Mouse (Mus musculus) heart, embryonic 13.5 days (tissue): ENCODE measurements around the gene Galnt13. TPM values are rescaled to one million over a fixed set of nuclear protein-coding genes. Genes with fewer than 3 reads are reported as not detected.

Experiments
- ATAC-seq: fragments of 200-750 bp; cut with Nextera tagmentation; 2 replicates; pipeline ENCODE4 v1.8.0; 2017; ENCODE audit warnings: moderate TSS enrichment; ENCODE audit not compliant: insufficient number of reproducible peaks, low FRiP score, low TSS enrichment; ENCODE audit errors: extremely low read depth
- H3K27ac ChIP-seq: fragments of 300-500 bp; sonication (generic); replicated peaks from 2 replicates; pipeline ENCODE4 v1.5.1; 2015; ENCODE audit warnings: moderate library complexity, mild to moderate bottlenecking, inconsistent platforms
- H3K27me3 ChIP-seq: fragments of 300-500 bp; sonication (generic); replicated peaks from 2 replicates; pipeline ENCODE4 v1.6.1; 2015; ENCODE audit warnings: mild to moderate bottlenecking, inconsistent platforms
- H3K36me3 ChIP-seq: fragments of 300-500 bp; sonication (generic); 2 replicates; pipeline ENCODE4 v1.6.1; 2015; ENCODE audit warnings: mild to moderate bottlenecking, inconsistent platforms
- H3K4me1 ChIP-seq: fragments of 300-500 bp; sonication (generic); 2 replicates; pipeline ENCODE4 v1.6.1; 2015; ENCODE audit warnings: inconsistent platforms
- H3K4me2 ChIP-seq: fragments of 300-500 bp; sonication (generic); 2 replicates; pipeline ENCODE4 v1.6.1; 2015; ENCODE audit warnings: inconsistent platforms, mild to moderate bottlenecking, moderate library complexity
- H3K4me3 ChIP-seq: fragments of 300-500 bp; sonication (generic); 2 replicates; pipeline ENCODE4 v1.5.1; 2015; ENCODE audit warnings: moderate library complexity, mild to moderate bottlenecking, inconsistent platforms
- H3K9ac ChIP-seq: fragments of 300-500 bp; sonication (generic); 2 replicates; pipeline ENCODE4 v1.6.1; 2015; ENCODE audit warnings: inconsistent platforms, mild to moderate bottlenecking, moderate library complexity
- H3K9me3 ChIP-seq: fragments of 300-500 bp; sonication (generic); 2 replicates; pipeline ENCODE4 v1.6.1; 2016; ENCODE audit warnings: inconsistent platforms
- WGBS: fragments of 180-500 bp; shearing (Covaris S2); methylation state at CpG from one replicate; pipeline ENCODE4 v1.1.7; 2015; ENCODE audit warnings: mixed read lengths; 5-methylcytosine and 5-hydroxymethylcytosine counted together
- polyA plus RNA-seq: library from polyadenylated mRNA; unstranded; fragments of >200 nt; fragmentation: Nextera tagmentation; extraction: Ambion mirVana; gene quantifications from 2 replicates; pipeline ENCODE4 v1.2.1, GENCODE M21; 2015

The Galnt13 gene
- polyA plus RNA-seq: not detected in 2 replicates

DNA sequence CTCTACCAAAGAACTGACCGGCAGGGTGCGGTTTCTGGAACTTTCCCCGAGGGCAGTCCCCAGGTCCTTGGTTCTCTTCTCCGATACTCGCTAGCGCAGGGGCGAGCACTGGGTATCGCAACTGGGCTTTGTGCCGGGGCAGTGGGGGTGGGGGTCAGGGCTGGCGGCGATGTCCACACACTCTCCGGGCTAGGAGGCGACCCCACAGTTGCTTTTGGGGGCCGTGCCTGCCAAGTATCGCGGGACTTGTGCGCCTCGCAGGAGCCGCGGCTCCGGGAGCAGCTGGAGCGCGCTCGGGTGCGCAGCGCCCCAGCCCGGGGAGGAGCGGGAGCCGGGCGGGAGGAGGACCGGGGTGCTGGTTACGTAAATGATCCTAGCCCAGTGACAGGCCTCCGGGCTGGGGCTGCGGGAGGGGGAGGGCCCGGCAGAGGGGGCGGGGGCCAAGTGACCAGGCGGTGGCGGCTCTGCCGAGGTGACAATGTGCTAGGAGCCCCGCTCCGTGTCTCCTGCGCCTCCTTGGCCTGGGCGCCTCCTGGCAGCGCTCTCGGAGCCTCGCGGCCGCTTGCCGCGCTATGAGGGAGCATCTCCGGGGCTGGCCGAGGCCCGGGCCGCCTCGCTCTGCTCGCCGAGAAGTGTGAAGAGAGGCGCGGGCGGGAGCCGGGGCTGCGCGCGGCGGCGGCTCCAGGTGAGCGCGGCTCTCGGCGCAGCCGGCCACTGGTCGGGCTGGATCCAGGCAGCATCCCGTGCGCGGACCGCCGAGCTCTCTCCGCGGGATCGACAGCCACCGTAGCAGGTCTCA lies at the start of gene Galnt13:
Gene Galnt13, plus strand, starts transcription at position 381 of the 799 bp plus-strand sequence.
- ATAC-seq: peak; percentile 49; the same call in 1 of the 2 replicates
- H3K27ac ChIP-seq: no peak within 1 kb of the TSS
- H3K9me3 ChIP-seq: no peaks in the 10 kb centered on the region
- H3K9ac ChIP-seq: peak within 1 kb of the TSS; percentile 40; the same call in 1 of the 2 replicates
- peaks cover 58% of the 10 kb centered on the region for H3K27me3 ChIP-seq
- peaks cover 12% of the 10 kb centered on the region; the same call in 1 of the 2 replicates for H3K4me1 ChIP-seq
- no peaks in the 10 kb centered on the region for H3K36me3 ChIP-seq
- under 1% methylated on average over 79 of the region's 81 CpGs for whole genome bisulfite sequencing
- peak within 1 kb of the TSS; percentile 56 for H3K4me3 ChIP-seq
- H3K4me2 ChIP-seq: peak within 1 kb of the TSS; percentile 84

DNA sequence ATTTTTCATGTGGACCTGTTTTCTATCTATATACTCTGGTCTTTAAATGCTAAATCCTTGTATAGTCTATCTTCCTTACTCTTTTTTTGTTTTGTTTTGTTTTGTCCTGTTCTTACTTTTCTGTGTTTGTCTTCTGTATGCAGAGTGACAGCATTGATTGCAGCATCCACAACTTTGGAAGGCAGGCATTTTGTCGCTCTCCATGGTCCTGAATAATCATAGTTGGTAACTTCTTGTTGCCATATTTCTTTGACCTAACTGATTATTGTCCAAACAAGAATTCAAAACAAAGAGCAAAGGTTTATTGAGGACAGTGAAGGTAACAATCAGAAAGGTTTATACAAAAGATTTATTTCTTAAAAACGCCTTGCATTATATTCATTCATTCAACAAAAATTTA lies 5.1 kb upstream of the Galnt13 start:
- no peak overlapping the region for H3K4me2 ChIP-seq

DNA sequence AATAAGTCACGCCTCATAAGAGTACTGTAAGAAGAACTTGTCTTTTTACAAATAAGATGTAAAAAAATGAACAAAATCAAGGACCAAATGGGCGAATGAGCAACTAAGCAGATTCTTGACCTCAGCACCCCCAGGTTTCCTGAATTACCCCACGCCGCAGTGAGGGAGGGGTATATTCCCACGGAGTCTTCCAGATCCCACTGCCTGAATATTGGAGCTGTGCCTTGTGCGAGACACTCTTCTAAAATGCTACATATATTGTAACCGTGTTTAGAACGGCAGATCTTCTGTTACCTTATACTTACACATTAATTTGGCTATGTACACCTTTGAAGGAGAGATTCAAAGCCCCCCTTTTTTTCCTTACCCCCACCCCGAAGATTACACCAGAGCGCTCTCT lies 737 bp upstream of the Galnt13 start:
- no peaks in the 10 kb centered on the region for H3K36me3 ChIP-seq
- H3K27ac ChIP-seq: no peak overlapping the region
- H3K9ac ChIP-seq: no peak overlapping the region
- ATAC-seq: no peak
- 44% methylated on average over 10 of the region's 10 CpGs for WGBS
- peaks cover 12% of the 10 kb centered on the region; the same call in 1 of the 2 replicates for H3K4me1 ChIP-seq
- peak overlapping the region; percentile 56; the same call in 1 of the 2 replicates for H3K4me3 ChIP-seq
- peaks cover 58% of the 10 kb centered on the region for H3K27me3 ChIP-seq
- H3K4me2 ChIP-seq: peak overlapping the region; percentile 84
- H3K9me3 ChIP-seq: no peaks in the 10 kb centered on the region

More for the DNA sequence above, 5.1 kb upstream of the Galnt13 start:
- Histone ChIP-seq H3K27ac (no peak overlapping the region), H3K27me3 (peaks cover 20% of the 10 kb centered on the region), H3K4me1 (0 out of 2 replicates have a peak, but pooled peaks cover under 1% of the 10 kb centered on the region), H3K36me3 (no peaks in the 10 kb centered on the region), H3K9me3 (no peaks in the 10 kb centered on the region), H3K9ac (no peak overlapping the region), H3K4me3 (no peak overlapping the region)
- WGBS: 34% methylated on average over 2 of the region's 2 CpGs
- ATAC-seq: no peak

DNA sequence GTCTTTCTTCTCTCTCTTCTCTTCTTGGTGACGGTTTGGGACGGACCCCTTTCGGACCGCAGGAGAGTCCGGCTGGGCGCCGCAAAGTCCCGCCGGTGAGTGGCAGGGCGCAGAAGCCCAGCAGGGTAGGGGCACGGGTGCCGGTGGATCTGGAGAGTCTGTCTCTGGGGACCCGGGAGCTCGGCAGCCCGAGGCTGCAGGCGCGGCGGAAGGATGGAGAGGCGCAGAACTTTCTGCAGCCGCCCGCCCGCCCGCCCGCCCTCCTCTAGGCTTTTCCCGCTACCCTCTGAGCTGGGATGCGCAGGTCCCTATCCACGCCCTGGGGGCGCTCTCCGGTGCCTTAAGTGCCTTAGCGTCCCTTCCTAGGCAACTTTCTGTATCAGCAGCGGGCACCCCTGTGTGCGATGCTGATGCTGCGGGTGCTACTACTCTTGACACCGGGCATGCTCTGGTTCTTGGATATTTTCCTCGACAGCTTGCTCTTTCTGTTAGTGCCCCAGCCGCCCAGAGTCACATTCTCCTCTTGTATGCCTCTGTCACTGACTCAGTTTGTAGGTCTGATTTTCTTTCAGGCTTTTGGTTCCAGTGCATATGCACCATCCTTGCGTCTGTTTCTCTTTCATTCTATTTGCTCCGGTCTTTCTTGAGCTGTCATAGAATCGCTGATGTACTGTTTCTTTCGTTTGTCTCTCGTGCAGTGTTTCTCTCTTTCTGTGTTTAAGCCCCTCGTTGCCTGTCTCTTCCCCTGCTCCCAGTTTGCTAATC lies 801 bp downstream of the Galnt13 start:
- Histone ChIP-seq H3K36me3 (no peaks in the 10 kb centered on the region), H3K9ac (no peak overlapping the region), H3K27me3 (peaks cover 58% of the 10 kb centered on the region), H3K4me2 (peak overlapping the region; percentile 84), H3K9me3 (no peaks in the 10 kb centered on the region), H3K4me3 (peak overlapping the region; percentile 56), H3K4me1 (peaks cover 12% of the 10 kb centered on the region; the same call in 1 of the 2 replicates), H3K27ac (no peak overlapping the region)
- no peak for ATAC-seq
- 2% methylated on average over 36 of the region's 42 CpGs for WGBS

DNA sequence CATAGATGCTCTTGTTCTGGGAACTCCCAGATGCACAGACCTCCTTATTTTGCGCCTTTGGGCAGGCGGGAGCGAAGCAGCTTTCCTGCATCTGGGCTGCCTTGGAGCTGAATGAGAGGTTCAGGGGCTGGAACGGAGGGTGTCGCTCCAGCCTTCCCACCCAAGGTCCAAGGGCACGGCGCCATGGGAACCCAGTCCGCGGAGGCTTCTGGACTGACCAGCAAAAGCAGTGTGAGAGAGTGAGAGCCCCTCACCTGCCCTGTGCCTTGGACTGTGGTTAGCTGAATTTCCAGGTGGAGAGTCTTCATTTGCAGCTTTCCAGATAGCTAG lies 1.3 kb downstream of the Galnt13 start:
- Histone ChIP-seq H3K27me3 (peaks cover 58% of the 10 kb centered on the region), H3K4me1 (peaks cover 12% of the 10 kb centered on the region; the same call in 1 of the 2 replicates), H3K27ac (no peak overlapping the region), H3K9me3 (no peaks in the 10 kb centered on the region), H3K36me3 (no peaks in the 10 kb centered on the region), H3K4me2 (peak overlapping the region; percentile 84), H3K4me3 (peak overlapping the region; percentile 56), H3K9ac (no peak overlapping the region)
- WGBS: 7% methylated on average over 9 of the region's 9 CpGs
- no peak for ATAC-seq

DNA sequence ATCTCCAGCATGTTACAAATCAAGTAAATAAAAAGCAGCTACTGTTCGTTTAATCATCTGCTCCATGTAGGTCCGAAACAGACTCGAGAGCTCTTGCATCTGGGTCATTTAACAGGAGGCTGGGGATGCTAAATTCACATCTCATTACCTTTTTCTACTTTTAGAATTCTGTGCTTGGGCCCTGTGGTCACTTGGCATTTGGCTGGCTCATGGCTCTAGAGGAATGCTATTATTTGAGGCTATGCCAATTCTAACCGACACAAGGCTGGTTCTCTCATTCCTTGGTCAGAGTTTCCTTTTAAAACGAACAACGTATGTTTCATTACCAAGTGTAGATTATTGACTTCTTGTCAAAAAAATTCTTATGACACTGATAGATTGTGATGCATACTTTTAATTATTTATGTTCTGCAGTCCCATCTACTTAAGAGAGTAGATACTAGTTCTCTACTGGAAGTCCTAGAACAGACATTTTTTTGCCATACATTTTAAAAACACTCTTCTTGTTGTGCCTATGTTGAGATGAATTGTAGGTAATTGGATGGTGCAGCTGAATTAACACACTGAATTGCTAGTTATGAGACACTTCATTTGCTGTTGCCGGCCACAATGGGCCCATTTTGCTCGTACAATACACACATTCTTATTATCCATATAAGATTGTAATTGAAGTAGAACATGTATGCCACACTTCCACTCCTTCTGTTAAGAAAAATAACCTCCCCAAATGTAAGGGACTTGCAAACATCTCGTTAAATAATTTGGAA lies 6.8 kb downstream of the Galnt13 start:
- Histone ChIP-seq H3K4me3 (no peak overlapping the region), H3K9ac (no peak overlapping the region)
- 68% methylated on average over 9 of the region's 9 CpGs for WGBS

DNA sequence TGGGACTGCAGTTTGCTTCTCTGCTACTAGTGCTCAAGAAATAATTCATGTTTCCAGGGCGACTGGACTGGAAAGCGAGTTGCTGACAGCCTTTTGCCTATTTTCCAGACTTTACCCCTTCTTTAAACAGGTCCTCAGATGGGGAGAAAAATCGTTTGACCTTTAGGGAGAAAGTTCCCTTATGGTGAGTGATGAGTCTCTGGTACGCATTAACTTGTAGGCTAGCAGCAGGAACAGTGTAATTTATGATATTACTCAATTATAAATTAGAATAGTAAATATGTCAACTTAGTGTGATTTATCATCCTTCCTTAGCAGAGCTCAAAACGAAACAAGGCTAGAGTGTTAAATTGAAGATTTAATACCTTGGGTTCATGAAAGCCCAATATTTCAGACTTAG lies 47.3 kb downstream of the Galnt13 start:
- no peak overlapping the region for H3K27ac ChIP-seq
- no peaks in the 10 kb centered on the region for H3K9me3 ChIP-seq
- H3K4me2 ChIP-seq: no peak overlapping the region
- H3K4me1 ChIP-seq: no peaks in the 10 kb centered on the region
- H3K27me3 ChIP-seq: no peaks in the 10 kb centered on the region
- 63% methylated on average over 5 of the region's 5 CpGs for WGBS
- H3K4me3 ChIP-seq: no peak overlapping the region
- ATAC-seq: no peak
- H3K9ac ChIP-seq: no peak overlapping the region
- no peaks in the 10 kb centered on the region for H3K36me3 ChIP-seq

More for the DNA sequence above, 6.8 kb downstream of the Galnt13 start:
- H3K4me2 ChIP-seq: no peak overlapping the region
- no peaks in the 10 kb centered on the region for H3K9me3 ChIP-seq
- peaks cover 20% of the 10 kb centered on the region for H3K27me3 ChIP-seq
- no peak for ATAC-seq
- no peaks in the 10 kb centered on the region for H3K36me3 ChIP-seq
- H3K4me1 ChIP-seq: no peaks in the 10 kb centered on the region
- H3K27ac ChIP-seq: no peak overlapping the region

DNA sequence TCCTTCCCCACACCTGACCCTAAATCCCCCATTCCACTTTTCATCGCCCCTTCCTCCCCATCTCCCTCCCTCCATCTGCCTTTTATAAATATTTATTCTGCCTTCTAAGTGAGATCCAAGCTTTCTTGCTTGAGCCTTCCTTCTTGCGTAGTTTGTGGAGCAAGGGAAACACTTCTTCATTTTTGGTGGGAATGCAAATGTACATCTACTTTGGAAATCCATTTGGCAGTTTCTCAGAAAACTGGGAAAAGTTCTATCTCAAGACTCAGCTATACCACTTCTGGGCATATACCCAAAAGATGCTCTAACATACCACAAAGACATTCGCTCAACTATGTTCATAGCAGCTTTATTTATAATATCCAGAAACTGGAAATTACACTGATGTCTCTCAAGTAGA lies 86.9 kb downstream of the Galnt13 start:
- ATAC-seq: no peak
- 75% methylated on average over 3 of the region's 3 CpGs for WGBS
- no peak overlapping the region for H3K9ac ChIP-seq
- H3K4me3 ChIP-seq: no peak overlapping the region
- H3K4me1 ChIP-seq: no peaks in the 10 kb centered on the region
- H3K9me3 ChIP-seq: no peaks in the 10 kb centered on the region
- H3K36me3 ChIP-seq: no peaks in the 10 kb centered on the region
- no peak overlapping the region for H3K4me2 ChIP-seq
- H3K27me3 ChIP-seq: no peaks in the 10 kb centered on the region
- H3K27ac ChIP-seq: no peak overlapping the region

DNA sequence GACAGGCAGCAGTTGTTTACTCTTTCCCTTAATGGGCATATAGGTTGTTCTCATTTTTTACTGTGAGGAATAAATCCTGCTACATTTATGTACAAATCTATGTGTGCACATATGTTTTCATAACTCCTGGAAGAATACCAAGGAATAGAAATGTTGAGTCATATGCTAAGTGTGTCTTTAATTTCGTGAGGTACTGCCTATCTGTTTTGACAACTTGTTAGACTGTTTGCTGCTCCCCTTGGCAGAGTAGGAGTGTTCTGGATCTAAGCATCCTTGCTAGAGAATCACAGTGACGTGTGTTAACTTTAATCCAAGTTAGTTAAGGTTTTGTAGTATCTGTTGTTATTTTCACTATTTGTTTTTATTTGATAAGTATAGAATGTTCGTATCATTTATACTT lies 91.0 kb downstream of the Galnt13 start:
- Histone ChIP-seq H3K4me3 (no peak overlapping the region), H3K27ac (no peak overlapping the region), H3K27me3 (no peaks in the 10 kb centered on the region), H3K4me2 (no peak overlapping the region), H3K36me3 (no peaks in the 10 kb centered on the region), H3K9ac (no peak overlapping the region), H3K4me1 (no peaks in the 10 kb centered on the region), H3K9me3 (no peaks in the 10 kb centered on the region)
- no peak for ATAC-seq
- WGBS: 60% methylated on average over 3 of the region's 3 CpGs

DNA sequence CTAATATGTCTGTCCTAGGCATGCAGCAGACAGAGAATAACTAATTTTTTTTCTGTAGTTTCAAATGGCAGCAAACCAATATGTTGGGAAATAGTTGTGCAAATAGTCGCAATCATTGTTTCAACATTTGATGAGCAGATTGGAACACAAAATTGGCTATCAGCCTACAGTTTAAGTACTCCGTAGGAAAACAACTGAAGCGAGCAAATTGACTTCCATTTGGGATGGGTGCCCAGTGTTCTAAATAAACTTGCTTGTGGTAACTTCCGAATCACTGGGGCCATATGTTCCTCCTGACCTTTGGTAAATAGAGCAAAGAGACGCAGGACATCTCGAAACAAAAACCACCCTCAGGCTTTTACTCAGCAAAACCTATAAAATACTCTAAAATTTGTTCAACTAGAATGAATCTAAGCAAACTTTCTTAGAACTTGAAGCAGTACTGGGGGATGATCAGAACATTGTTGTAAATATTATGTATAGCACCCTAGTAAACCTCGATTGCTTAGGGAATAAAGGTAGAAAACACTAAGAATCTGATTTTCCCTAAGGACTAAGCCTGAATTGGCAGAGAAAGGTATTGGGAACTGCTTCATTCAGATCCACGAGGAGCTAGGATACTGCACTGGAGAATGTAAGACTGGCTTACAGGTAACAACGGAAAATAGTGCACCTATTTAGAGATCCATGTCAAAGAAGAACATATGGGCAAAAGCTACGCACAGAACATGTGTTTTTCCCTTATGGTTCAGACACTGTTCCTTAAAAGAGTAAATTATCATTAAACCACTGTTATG lies 122.4 kb downstream of the Galnt13 start:
- no peaks in the 10 kb centered on the region for H3K36me3 ChIP-seq

More for the DNA sequence above, 122.4 kb downstream of the Galnt13 start:
- H3K9ac ChIP-seq: no peak overlapping the region
- H3K4me1 ChIP-seq: no peaks in the 10 kb centered on the region
- no peak overlapping the region for H3K4me3 ChIP-seq
- H3K27me3 ChIP-seq: no peaks in the 10 kb centered on the region
- H3K27ac ChIP-seq: no peak overlapping the region
- H3K4me2 ChIP-seq: no peak overlapping the region
- WGBS: 73% methylated on average over 10 of the region's 10 CpGs
- no peak for ATAC-seq
- no peaks in the 10 kb centered on the region for H3K9me3 ChIP-seq
